Mouse (Mus musculus) CH12.LX (cell line): Measurements from ENCODE around the gene Daam1. TPM values are rescaled to one million over a fixed set of nuclear protein-coding genes. Genes with fewer than 3 reads are reported as not detected.

Experiments used
- DNase-seq: peaks from one replicate; pipeline ENCODE4 v3.0.0-alpha.2; 2013; ENCODE audit errors: extremely low read depth
- H3K27ac ChIP-seq: 2 replicates; pipeline ENCODE4 v1.5.1; 2012; ENCODE audit warnings: low read depth, mild to moderate bottlenecking, control low read depth, moderate library complexity; ENCODE audit not compliant: insufficient read depth
- H3K27me3 ChIP-seq: replicated peaks from 2 replicates; pipeline ENCODE3; 2012; ENCODE audit warnings: inconsistent platforms
- H3K36me3 ChIP-seq, 2 experiments: replicated peaks in 1 of 2; 2 replicates each; pipeline versions ENCODE3 to v1.6.1; 2012; ENCODE audit warnings: inconsistent platforms in 1 of 2, low read length in 1 of 2, mild to moderate bottlenecking in 1 of 2, mixed read lengths in 1 of 2, moderate library complexity in 1 of 2; ENCODE audit not compliant: control insufficient read depth in 1 of 2, insufficient read depth in 1 of 2
- H3K4me1 ChIP-seq, 2 experiments: 2 replicates each; pipeline ENCODE4 v1.6.1; 2012; ENCODE audit warnings: inconsistent platforms in 1 of 2, moderate library complexity in 1 of 2; ENCODE audit not compliant: insufficient read depth in 2 of 2, control insufficient read depth in 1 of 2
- H3K4me2 ChIP-seq: 2 replicates; pipeline ENCODE4 v1.6.1; 2012; ENCODE audit warnings: low read depth, mild to moderate bottlenecking, control low read depth; ENCODE audit not compliant: poor library complexity, insufficient read depth, severe bottlenecking
- H3K4me3 ChIP-seq, 3 experiments: fragments of 150-350 bp in 1 of 3; sonication (generic) in 1 of 3; replicated peaks in 1 of 3; 2 replicates each; pipeline versions ENCODE3 to v1.5.1; 2011 to 2012; ENCODE audit warnings: low read depth in 2 of 3, low read length in 2 of 3, mild to moderate bottlenecking in 2 of 3, moderate library complexity in 2 of 3, control low read depth in 1 of 3, improper control_type of control experiment in 1 of 3, inconsistent platforms in 1 of 3, mixed read lengths in 1 of 3; ENCODE audit not compliant: poor library complexity in 1 of 3
- H3K79me2 ChIP-seq: replicated peaks from 2 replicates; pipeline ENCODE4 v1.6.1; 2012; ENCODE audit warnings: mild to moderate bottlenecking, moderate library complexity; ENCODE audit not compliant: control insufficient read depth, poor library complexity, insufficient read depth, severe bottlenecking; ENCODE audit errors: extremely low read depth
- H3K9ac ChIP-seq: 2 replicates; pipeline ENCODE4 v1.6.1; 2012; ENCODE audit warnings: low read depth, mild to moderate bottlenecking, control low read depth, moderate library complexity; ENCODE audit not compliant: insufficient read depth
- H3K9me3 ChIP-seq: replicated peaks from 2 replicates; pipeline ENCODE3; 2012; ENCODE audit warnings: low read length, inconsistent platforms, mixed read lengths
- ELF1 ChIP-seq: IDR thresholded peaks from 2 replicates; pipeline ENCODE4 v1.6.1; 2014; ENCODE audit warnings: low read depth, mild to moderate bottlenecking, inconsistent platforms, low read length, improper control_type of control experiment
- EP300 ChIP-seq: IDR thresholded peaks from 2 replicates; pipeline ENCODE4 v1.6.1; 2011; ENCODE audit warnings: low read length, improper control_type of control experiment
- GABPA ChIP-seq: IDR thresholded peaks from 2 replicates; pipeline ENCODE4 v1.6.1; 2012; ENCODE audit warnings: low read depth, low read length, improper control_type of control experiment, inconsistent platforms; ENCODE audit not compliant: insufficient replicate concordance
- IRF4 ChIP-seq: IDR thresholded peaks from 2 replicates; pipeline ENCODE4 v1.6.1; 2014; ENCODE audit warnings: low read depth, mild to moderate bottlenecking, inconsistent platforms, low read length, improper control_type of control experiment
- JUN ChIP-seq: IDR thresholded peaks from 2 replicates; pipeline ENCODE4 v1.6.1; 2011; ENCODE audit warnings: low read depth, mild to moderate bottlenecking, low read length, improper control_type of control experiment, moderate library complexity; ENCODE audit not compliant: insufficient read depth
- KAT2A ChIP-seq: IDR thresholded peaks from 2 replicates; pipeline ENCODE4 v1.6.1; 2012; ENCODE audit warnings: low read length, improper control_type of control experiment, inconsistent platforms; ENCODE audit not compliant: insufficient replicate concordance
- MAFK ChIP-seq: IDR thresholded peaks from 2 replicates; pipeline ENCODE4 v1.6.1; 2011; ENCODE audit warnings: low read length, improper control_type of control experiment; ENCODE audit not compliant: insufficient replicate concordance
- MAX ChIP-seq: IDR thresholded peaks from 2 replicates; pipeline ENCODE4 v1.6.1; 2011; ENCODE audit warnings: low read length, improper control_type of control experiment
- MEF2A ChIP-seq: IDR thresholded peaks from 2 replicates; pipeline ENCODE4 v1.6.1; 2014; ENCODE audit warnings: low read depth, mild to moderate bottlenecking, inconsistent platforms, low read length, improper control_type of control experiment, borderline replicate concordance
- MYC ChIP-seq: IDR thresholded peaks from 2 replicates; pipeline ENCODE4 v1.6.1; 2011; ENCODE audit warnings: low read depth, mild to moderate bottlenecking, improper control_type of control experiment, low read length
- NELFE ChIP-seq: IDR thresholded peaks from 2 replicates; pipeline ENCODE4 v1.6.1; 2011; ENCODE audit warnings: low read depth, low read length, improper control_type of control experiment
- POLR2AphosphoS2 ChIP-seq: IDR thresholded peaks from 2 replicates; pipeline ENCODE4 v1.6.1; 2011; ENCODE audit warnings: low read depth, low read length, improper control_type of control experiment
- RAD21 ChIP-seq: IDR thresholded peaks from 2 replicates; pipeline ENCODE4 v1.6.1; 2011; ENCODE audit warnings: low read depth, mild to moderate bottlenecking, low read length, improper control_type of control experiment, moderate library complexity
- SMC3 ChIP-seq: IDR thresholded peaks from 2 replicates; pipeline ENCODE4 v1.6.1; 2011; ENCODE audit warnings: low read depth, low read length, improper control_type of control experiment
- TBP ChIP-seq: conservative IDR thresholded peaks from 2 replicates; pipeline ENCODE4 v1.6.1; 2011; ENCODE audit warnings: low read depth, low read length, improper control_type of control experiment
- USF1 ChIP-seq: IDR thresholded peaks from 2 replicates; pipeline ENCODE4 v1.6.1; 2014; ENCODE audit warnings: low read depth, mild to moderate bottlenecking, inconsistent platforms, low read length, improper control_type of control experiment
- ZMIZ1 ChIP-seq: IDR thresholded peaks from 2 replicates; pipeline ENCODE4 v1.6.1; 2012; ENCODE audit warnings: low read depth, mild to moderate bottlenecking, inconsistent platforms, low read length, improper control_type of control experiment
- ZNF384 ChIP-seq: IDR thresholded peaks from 2 replicates; pipeline ENCODE4 v1.6.1; 2012; ENCODE audit warnings: low read depth, low read length, improper control_type of control experiment, inconsistent platforms
- dilution Hi-C: fragments of 300-500 bp; cut with MboI; formaldehyde crosslinking; loops from 2 replicates; pipeline ENCODE4 v1.14.3; 2020; ENCODE audit warnings: low sequenced_read_pairs; ENCODE audit not compliant: extremely low pct_unique_long_range_greater_than_20kb, extremely low pct_ligation_motif_present
- in situ Hi-C: fragments of 300-500 bp; cut with MboI; formaldehyde crosslinking; loops from 3 replicates; pipeline ENCODE4 v1.14.3; 2019; ENCODE audit warnings: low sequenced_read_pairs, low pct_ligation_motif_present, low pct_unique_long_range_greater_than_20kb, mixed read lengths
- polyA plus RNA-seq: library from polyadenylated mRNA; unstranded; fragments of >175 nt; gene quantifications from 2 replicates; pipeline ENCODE4 v1.2.1, GENCODE M21; 2012; ENCODE audit warnings: low read depth; ENCODE audit not compliant: insufficient read length
- total RNA-seq, 2 experiments: library from RNA; depleted of rRNA; stranded (reverse); fragments of 300-350 nt in 1 of 2; fragments of >200 nt in 1 of 2; gene quantifications; 2 replicates each; pipeline ENCODE4 v1.2.3; 2012 to 2014

Gene Daam1
- total and polyA plus RNA-seq, 3 experiments, result 10.7 to 27.9 (median 23.6) TPM

DNA sequence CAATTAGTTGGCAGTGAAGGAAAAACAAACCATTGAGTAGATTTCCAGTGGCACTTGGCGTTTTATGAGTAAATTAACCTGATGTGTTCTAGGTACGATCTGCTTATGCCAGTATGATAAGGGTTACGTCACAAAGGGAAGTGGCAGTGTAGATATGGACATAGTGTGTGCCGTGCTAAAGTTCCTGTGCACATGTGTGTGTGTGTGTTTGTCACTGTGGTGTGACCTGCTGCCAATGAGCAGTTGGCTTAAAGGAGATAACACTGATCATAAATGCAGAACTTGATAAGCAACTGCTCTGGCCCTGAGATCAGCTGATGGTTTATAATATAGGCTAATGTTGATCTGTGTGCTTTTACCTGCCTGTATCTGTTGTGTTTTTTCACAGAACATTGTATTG is 73.4 kb downstream of the Daam1 start:
- Histone ChIP-seq H3K27ac (no peak overlapping the region), H3K4me1 (peaks cover 0 to 8% of the 10 kb centered on the region in 2 experiments; a peak in 1 of 4 replicates), H3K4me2 (no peak overlapping the region), H3K4me3 (no peak overlapping the region), H3K27me3 (no peaks in the 10 kb centered on the region), H3K36me3 (peaks cover 0 to 86% of the 10 kb centered on the region in 2 experiments), H3K9me3 (peaks cover 2% of the 10 kb centered on the region), H3K79me2 (no peaks in the 10 kb centered on the region), H3K9ac (no peak overlapping the region)
- no peak for TF ChIP-seq SMC3
- no peak for TF ChIP-seq RAD21
- TF ChIP-seq NELFE, result no peak
- TF ChIP-seq MEF2A, result no peak
- no peak for TF ChIP-seq JUN
- TF ChIP-seq ZMIZ1, result no peak
- TF ChIP-seq USF1, result no peak
- TF ChIP-seq POLR2AphosphoS2, result no peak
- TF ChIP-seq GABPA, result no peak
- no peak for TF ChIP-seq KAT2A
- TF ChIP-seq ELF1, result no peak
- no peak for TF ChIP-seq MYC
- no peak for TF ChIP-seq MAX
- in situ Hi-C loops (no loop called here), dilution Hi-C loops (no loop called here)
- DNase-seq, result no peak

GRCm38 (mm10) chr12:71904926-71905325 is 74.0 kb downstream of the Daam1 start:
- Histone ChIP-seq H3K4me2 (no peak overlapping the region), H3K27me3 (no peaks in the 10 kb centered on the region), H3K27ac (no peak overlapping the region), H3K9ac (no peak overlapping the region), H3K36me3 (peaks cover 0 to 84% of the 10 kb centered on the region in 2 experiments), H3K4me1 (peaks cover 0 to 9% of the 10 kb centered on the region in 2 experiments; a peak in 1 of 4 replicates), H3K9me3 (peaks cover 2% of the 10 kb centered on the region), H3K4me3 (no peak overlapping the region), H3K79me2 (no peaks in the 10 kb centered on the region)
- DNase-seq, result no peak
- dilution Hi-C loops, result no loop called here
- in situ Hi-C loops, result no loop called here
- no peak for TF ChIP-seq GABPA
- TF ChIP-seq IRF4, result no peak
- TF ChIP-seq MAFK, result no peak
- no peak for TF ChIP-seq TBP
- TF ChIP-seq POLR2AphosphoS2, result no peak
- no peak for TF ChIP-seq EP300
- no peak for TF ChIP-seq MEF2A
- no peak for TF ChIP-seq RAD21
- TF ChIP-seq ZNF384, result no peak
- TF ChIP-seq KAT2A, result no peak
